Mouse (Mus musculus): Measurements from ENCODE around the gene Trak1.
A peak's percentile ranks its signal among the peaks of the same experiment; 100 is the strongest.
"Not testable (repeated sequence)": the region's sequence is repeated elsewhere in the genome, so short reads cannot be mapped to it uniquely, and the experiment has no call there.

Trak1 gene

DNA sequence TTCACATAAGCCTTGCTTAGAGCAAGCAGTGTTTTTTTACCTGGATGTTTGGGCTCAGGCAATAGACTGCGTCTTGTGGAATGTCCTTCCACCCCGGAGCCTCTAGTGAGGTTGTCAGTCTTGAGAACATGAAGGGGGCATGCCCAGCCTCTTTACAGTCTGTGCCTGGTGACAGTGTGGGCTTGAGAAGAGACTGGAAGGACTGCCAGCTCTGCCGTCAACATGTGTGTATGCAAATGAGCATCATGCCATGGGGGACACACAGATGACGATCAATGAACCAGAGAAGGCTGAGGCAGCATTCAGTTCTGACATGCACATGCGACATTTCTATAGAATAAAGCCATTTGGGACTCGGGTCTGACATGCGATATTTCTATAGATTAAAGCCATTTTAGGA is 132.3 kb downstream of the Trak1 start:
- DNase-seq (ENCODE audit: low spot score in 2 of 2) = no peak

DNA sequence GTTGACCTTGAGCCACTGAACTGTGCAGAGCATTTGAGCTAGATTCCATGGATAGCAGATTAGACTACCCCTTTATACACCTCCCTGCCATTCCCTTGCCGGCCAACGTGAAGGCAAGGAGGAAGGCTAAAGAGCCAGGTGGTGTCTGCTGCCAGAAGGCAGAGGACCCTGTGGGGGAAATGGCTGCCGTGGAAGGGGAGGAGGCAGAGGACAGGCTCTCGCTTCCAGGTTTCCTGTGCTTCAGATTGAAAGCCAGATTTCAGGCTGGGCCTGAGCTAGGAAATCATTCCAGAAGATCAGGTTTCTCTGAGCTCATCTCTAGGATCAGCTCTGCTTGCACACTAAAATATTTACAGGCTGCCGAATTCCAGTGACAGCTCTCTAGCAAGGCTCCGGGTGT is 133.1 kb downstream of the Trak1 start:
- DNase-seq (ENCODE audit: low spot score in 2 of 2) = no peak

DNA sequence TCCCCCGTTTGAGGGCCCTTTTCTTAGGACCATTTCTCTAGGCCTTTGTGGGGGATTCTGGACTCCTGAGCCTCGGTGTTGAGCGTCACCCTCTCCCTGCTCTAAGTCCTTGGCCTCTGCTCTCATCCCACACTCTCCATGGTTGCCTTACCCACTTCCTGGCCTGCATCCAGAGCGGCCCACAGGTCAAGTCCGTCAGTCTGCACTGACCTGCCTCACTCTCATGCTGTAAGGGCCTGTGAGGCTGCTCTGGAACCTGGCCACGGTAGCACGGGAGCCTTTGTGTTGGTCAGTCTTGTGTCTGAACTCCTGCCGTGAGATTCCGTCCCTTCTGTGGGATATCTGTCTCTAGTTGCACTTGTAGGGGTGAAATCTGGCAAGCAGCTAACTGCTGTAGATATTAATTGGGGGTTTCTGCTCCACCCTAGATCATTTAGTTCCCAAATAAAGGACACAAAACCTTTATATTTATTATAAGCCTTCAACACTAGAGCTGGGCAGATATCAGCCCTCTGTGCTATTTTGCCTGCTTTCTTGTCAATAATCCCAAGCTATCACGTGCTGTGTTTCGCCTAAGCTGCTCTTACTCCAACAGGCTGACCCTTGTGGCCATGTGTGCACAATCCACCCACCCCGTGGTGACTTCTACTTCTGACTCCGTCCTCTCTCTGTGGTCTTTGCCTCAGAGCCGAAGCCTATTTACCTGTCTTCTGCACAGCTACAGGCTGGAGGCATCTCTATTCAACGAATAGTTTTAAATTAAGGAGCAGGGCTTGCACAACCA is 136.6 kb downstream of the Trak1 start:
- no peak for DNase-seq (ENCODE audit: low spot score in 2 of 2)

- DNase-seq (ENCODE audit: low spot score in 2 of 2) = no peak
Measured at GRCm38 (mm10) chr9:121435332-121435956, 138.1 kb downstream of the Trak1 start.

DNA sequence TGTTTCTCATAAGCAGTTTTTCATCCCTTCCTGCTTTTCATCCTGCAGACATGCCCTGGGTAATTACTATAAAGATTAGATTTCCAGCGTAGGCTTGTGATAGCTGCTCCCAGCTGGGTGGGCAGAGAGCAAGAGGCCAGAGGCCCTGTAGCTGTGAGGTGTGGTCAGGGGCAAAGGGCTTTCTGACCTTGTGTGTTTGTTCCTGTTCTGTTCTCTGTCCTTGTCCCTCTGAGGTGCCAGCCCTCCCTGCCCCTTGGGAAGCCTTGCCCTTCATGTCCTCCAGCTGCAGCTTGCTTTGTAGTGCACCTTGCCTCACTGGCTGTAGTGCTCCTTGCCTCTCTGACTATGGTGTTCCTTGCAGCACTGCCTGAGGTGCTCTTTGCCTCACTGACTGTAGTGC is 139.2 kb downstream of the Trak1 start:
- DNase-seq (ENCODE audit: low spot score in 2 of 2) = no peak

DNA sequence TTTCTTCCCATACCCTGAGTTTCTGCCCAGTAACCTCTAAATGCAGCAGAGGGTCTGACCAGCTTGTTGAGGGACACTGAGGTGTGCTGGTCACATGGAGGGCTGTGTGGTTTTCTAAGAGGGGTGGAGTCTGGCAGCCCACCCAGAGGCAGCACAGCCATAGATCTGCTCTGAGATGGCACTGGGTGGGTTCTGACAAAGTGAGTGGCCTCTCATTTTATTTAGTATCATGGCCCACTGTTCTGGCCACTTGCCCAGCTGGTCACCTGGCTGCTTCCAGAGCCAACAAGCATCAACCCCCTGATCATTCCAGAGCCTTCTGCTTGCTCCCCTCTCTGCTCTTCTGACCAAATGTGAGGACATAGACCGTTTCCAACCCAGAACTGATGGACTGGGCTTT is 144.8 kb downstream of the Trak1 start:
- no peak for DNase-seq (ENCODE audit: low spot score in 2 of 2)

DNA sequence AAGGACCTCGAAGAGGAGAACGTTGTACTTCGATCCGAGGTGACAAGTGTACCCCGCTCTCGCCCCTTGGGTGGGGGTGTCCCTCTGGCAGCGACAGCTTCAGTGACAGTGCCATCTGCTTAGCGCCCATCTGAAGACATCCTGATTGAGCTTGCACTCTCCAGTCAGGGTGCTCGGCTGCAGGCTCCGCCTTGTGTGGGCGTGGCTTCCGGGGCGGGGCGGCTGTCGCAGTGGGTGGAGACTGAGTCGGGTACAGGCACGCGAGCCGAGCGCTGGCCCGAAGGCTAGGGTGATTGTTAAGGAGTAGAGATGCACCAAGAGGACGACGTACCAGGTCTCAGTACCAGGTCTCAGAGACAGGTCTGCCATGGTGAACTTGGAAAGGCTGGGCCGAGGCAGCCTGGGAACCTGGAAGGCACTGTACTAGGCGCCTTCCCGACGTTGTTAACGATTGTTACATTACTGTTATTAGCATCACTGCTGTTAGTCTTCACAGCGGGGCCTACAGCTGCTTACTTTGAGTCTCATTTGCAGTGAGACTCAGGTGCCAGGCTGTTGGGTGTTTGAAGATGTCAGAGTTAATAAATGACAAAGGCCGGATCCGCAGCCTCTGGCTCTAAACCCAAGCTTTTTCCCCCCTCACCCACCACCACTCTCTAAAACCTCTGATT is 146.5 kb downstream of the Trak1 start:
- DNase-seq (ENCODE audit: low spot score in 2 of 2) = no peak

- DNase-seq (ENCODE audit: low spot score in 2 of 2) = no peak
Measured at GRCm38 (mm10) chr9:121444367-121444707, 147.0 kb downstream of the Trak1 start.

DNA sequence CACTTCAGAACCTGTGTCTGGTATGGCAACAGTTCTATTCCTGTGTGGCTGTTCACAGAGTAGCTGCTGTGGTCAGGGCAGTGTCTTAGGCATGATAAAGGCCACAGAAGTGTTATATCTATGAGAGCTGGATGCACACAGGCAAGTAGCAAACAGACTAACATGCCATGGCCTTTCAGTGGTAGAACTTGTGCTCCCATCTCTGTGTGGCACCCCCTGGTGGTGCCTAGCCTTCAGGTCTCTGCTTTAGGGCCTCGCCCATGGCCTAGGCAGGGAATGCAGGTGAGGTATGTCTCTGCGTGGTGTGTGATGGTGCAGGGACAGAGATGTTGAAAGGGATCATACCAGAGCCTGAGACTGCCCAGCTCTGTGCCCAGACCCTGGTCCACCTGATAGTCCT is 148.1 kb downstream of the Trak1 start:
- DNase-seq (ENCODE audit: low spot score in 2 of 2) = peak in 1 of 2 experiments; percentile 38

GRCm38 (mm10) chr9:121446431-121446831 is 149.1 kb downstream of the Trak1 start:
- no peak for DNase-seq (ENCODE audit: low spot score in 2 of 2)

- not testable (repeated sequence) for DNase-seq (ENCODE audit: low spot score in 2 of 2)
Measured at GRCm38 (mm10) chr9:121452342-121452942, 155.1 kb downstream of the Trak1 start.

DNA sequence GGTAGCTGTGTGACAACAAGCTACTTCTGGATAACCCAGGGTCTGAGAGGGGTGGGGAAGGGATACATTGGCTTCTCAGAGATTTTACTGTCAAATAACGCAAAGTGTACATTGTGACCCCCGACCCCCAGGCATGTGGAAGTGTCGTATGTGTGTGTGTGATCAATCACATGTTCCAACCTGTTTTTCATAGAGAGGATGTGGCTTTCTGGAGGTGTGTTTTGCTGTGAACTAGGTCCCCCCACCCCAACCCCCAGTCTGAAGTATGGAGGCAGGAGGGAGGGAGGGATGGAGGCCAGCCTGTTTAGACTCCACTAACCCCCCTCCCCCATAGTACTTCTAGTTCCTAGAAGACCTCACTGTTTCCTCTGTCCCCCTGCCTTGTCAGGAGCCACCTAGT is 157.6 kb downstream of the Trak1 start:
- DNase-seq (ENCODE audit: low spot score in 2 of 2) = no peak

DNA sequence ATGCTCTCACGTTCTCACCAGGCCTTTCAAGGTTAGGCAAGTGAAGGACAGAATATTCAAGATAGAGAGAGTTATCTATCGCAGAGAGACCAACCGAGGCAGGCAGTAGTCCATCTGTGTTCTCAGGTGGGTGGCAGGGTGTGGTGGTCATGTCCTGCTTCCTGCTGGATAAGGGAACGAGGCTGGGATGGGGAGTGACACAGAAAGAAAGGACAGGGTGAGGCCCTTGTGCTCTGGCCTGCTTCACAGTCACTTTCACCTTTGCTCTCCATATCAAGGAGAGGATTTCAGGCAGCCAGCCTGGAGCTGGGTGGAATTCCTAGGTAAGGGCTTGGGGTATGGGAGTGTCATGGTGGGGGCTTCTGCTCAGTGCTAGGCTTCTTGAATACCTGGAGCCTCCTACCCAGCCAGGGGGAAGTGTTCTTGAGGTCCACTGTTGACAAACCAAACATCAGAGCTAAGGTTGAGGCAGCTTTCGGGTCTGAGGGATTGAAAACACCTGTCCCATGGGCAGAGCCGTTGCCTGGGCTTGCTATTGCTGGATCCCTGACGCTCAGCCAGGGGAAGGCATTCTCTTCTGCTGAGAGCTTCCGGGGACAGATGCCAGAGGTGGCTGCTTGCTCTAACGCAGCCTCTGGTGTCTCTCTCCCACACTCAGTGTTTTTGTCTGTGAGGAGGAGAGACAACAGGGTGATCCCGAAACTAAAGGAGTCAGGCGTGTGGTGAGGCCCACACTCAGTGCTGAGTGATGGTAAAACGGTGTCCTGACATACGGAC is 159.6 kb downstream of the Trak1 start:
- DNase-seq (ENCODE audit: low spot score in 2 of 2) = no peak

GRCm38 (mm10) chr9:121458466-121458865 is 161.2 kb downstream of the Trak1 start:
- DNase-seq (ENCODE audit: low spot score in 2 of 2) = no peak

DNA sequence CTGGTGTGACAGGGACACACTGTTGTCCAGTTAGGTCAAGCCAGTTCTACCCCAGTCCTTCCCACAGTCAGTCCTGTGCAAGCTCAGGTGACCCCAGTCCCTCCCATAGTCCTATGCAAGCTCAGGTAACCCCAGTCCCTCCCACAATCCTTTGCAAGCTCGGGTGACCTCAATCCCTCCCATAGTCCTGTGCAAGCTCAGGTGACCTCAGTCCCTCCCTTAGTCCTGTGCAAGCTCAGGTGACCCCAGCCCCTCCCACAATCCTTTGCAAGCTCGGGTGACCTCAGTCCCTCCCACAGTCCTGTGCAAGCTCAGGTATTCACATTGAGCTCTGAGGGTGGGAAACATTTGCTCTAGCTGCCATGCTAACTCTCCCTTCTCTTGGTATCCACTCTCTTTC is 162.6 kb downstream of the Trak1 start:
- DNase-seq (ENCODE audit: low spot score in 2 of 2) = no peak

GRCm38 (mm10) chr9:121460527-121460926 is 163.2 kb downstream of the Trak1 start:
- DNase-seq (ENCODE audit: low spot score in 2 of 2) = no peak

DNA sequence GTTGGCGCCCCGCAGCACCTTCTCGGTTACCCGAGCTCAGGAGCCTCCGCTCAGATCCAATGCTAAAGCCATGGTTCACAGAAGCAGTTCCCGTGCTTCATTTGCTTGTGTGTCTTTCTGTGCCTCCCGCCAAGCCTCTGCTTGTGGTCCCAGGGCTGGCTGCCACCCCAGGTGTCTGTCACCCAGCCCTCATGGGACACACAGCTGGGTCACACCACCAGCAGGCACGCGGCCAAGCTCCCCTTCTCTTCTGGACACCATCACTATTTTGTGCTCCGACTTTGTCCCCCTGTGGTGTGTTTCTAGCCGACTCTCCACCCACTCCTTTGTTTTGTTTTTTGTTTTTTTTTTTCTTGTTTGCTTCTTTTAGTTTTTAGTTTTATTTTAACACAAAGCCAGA is 170.2 kb downstream of the Trak1 start:
- DNase-seq (ENCODE audit: low spot score in 2 of 2) = no peak

- no peak for DNase-seq (ENCODE audit: low spot score in 2 of 2)
Measured at GRCm38 (mm10) chr9:121469711-121470110, 172.4 kb downstream of the Trak1 start.

DNA sequence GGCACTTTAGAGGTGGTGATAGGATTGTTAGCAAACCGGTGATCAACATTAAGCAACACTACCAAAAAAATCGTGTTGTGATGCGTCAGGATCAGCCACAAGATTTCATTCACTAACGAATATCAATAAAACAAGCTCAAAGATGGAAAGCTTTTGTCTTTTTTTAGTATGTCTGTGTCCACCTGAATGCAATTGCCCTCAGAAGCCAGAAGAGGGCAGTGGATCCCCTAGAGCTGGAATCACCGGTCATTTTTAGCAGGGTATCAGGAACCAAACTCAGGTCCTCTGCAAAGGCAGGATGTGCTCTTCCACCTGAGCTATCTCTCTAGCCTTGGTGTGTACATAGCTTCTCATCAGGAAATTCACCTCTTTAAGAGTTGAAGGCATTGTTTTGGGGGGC is 177.5 kb downstream of the Trak1 start:
- no peak for DNase-seq (ENCODE audit: low spot score in 2 of 2)

DNA sequence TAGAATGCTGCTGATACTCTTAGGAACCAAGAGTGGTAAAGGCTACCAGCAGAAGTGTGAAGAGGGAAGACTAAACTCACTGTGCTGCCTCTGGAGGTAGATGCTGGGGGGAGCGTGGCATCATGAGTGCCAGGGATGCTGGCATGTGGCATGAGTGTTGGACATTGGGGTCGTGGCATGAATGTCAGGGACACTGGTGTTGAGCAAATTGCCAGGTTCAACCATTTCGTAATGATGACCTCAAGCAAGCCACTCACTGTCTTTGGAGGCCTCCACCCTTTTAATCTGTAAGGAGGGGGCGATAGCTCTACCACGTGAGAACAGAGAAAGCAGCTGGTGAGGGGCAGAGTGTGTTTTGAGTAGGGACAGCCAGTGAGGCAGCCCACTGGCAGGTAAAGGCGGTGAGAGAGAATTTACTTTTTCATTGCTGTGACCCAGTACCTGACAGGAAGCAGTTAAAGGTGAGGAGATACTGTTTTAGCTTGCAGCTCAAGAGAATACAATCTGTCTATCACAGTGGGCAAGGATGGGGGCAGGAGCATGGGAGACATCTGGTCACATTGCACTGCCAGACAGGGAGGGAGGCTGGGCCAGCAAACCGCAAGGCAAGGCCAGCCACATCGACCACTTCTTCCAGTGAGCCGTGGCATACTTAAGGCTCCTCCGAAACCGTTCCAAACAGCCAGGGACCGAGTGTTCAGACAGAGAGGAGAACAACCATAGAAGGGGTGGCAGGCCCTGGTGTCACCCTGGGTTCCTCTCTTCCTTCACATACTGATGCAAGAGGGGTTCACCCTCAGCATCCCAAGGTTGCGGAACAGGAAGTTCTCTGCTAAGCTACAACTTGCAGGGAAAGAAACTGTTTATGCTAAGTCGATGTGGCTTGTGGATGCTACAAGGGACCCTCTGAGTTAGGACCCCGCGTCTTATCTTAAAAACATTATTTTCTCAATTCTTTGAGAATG is 178.5 kb downstream of the Trak1 start:
- DNase-seq (ENCODE audit: low spot score in 2 of 2) = no peak
